Mouse (Mus musculus): ENCODE measurements around the gene Trmu. TPM values are rescaled to one million over a fixed set of nuclear protein-coding genes. Genes with fewer than 3 reads are reported as not detected.

Trmu gene
- polyA plus RNA-seq (2012; rRNA removed), result 8.7 and 9.4 TPM in 2 replicates

GRCm38 (mm10) chr15:85878848-85879497 lies at the start of gene Trmu:
Gene Trmu (plus strand): TSS chr15:85879312.

GRCm38 (mm10) chr15:85831954-85832590 lies 47.0 kb upstream of the Trmu start, which contains the start of gene Ttc38:
Gene Ttc38 (plus strand): TSS chr15:85832306.

GRCm38 (mm10) chr15:85859490-85860031 lies 19.6 kb upstream of the Trmu start, which contains the start of gene Gtse1:
Gene Gtse1 (plus strand): TSS chr15:85859745.

Other genes with a start within 250 kb of the Trmu start
- 1.5 and 1.9 TPM in 2 replicates for gene Ppara, start 144.3 kb upstream of the Trmu start, polyA plus RNA-seq (2012; rRNA removed)
- 27.8 and 29.9 TPM in 2 replicates for gene Cdpf1, start 67.6 kb upstream of the Trmu start, polyA plus RNA-seq (2012; rRNA removed)
- 0.06 and 0.11 TPM in 2 replicates for gene Pkdrej, start 57.6 kb upstream of the Trmu start, polyA plus RNA-seq (2012; rRNA removed)
- 4.9 and 5.9 TPM in 2 replicates for gene Ttc38, start 47.0 kb upstream of the Trmu start, polyA plus RNA-seq (2012; rRNA removed)
- gene Gtse1, start 19.6 kb upstream of the Trmu start, polyA plus RNA-seq (2012; rRNA removed), result 4.3 and 5.2 TPM in 2 replicates
- 8.3 and 10.3 TPM in 2 replicates for gene Celsr1, start 154.5 kb downstream of the Trmu start, polyA plus RNA-seq (2012; rRNA removed)
- gene Gramd4, start 178.4 kb downstream of the Trmu start, polyA plus RNA-seq (2012; rRNA removed), result 21.1 and 28.4 TPM in 2 replicates